Mouse (Mus musculus) megakaryocyte, embryonic 14.5 days (primary cell): ENCODE measurements at regions not wholly inside any gene's neighbourhood (a gene's known extent, or its start where the extent isn't known, plus 50 kb on each side); places are given as distances from the start of the nearest gene placed in this dataset.

Source experiments
- FLI1 ChIP-seq: IDR thresholded peaks from 2 replicates; pipeline ENCODE4 v1.6.1; 2012; ENCODE audit warnings: low read length, inconsistent platforms, mixed read lengths
- GATA1 ChIP-seq: IDR thresholded peaks from 3 replicates; pipeline ENCODE4 v1.6.1; 2012; ENCODE audit warnings: mixed read lengths, low read length, inconsistent platforms, borderline replicate concordance

DNA sequence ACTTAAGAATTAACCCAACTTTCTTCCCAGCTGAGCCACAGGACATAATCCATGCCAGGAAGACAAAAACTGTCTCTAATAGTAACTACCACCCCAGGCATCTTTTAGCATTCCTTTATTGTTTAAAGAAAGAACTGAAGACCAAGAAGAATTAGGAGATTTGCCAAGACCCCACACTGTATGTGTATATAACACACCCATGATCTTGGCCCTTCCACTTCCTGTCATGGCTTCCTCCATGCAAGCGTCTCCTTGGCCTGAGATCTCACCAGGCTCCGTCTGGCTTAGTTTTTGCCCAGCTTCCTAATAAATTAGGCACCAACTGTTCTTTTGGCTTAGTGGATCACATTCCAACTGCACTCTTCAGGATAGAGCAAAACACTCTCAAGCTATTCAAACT lies 215.9 kb upstream of the Tenm4 start:
- no peak for TF ChIP-seq GATA1
- no peak for TF ChIP-seq FLI1
